Mouse (Mus musculus) hindbrain, embryonic 13.5 days (tissue): ENCODE measurements around the gene Dolpp1. TPM values are rescaled to one million over a fixed set of nuclear protein-coding genes. Genes with fewer than 3 reads are reported as not detected.
"Not testable (repeated sequence)": the region's sequence is repeated elsewhere in the genome, so short reads cannot be mapped to it uniquely, and the experiment has no call there.

Source experiments
- ATAC-seq: fragments of 200-750 bp; cut with Nextera tagmentation; 2 replicates; pipeline ENCODE4 v1.8.0; 2017; ENCODE audit warnings: moderate TSS enrichment; ENCODE audit not compliant: low FRiP score
- H3K27ac ChIP-seq: fragments of 300-500 bp; sonication (generic); 2 replicates; pipeline ENCODE4 v1.5.1; 2015; ENCODE audit warnings: inconsistent platforms, mild to moderate bottlenecking, moderate library complexity
- H3K27me3 ChIP-seq: fragments of 300-500 bp; sonication (generic); 2 replicates; pipeline ENCODE4 v1.6.1; 2015; ENCODE audit warnings: mild to moderate bottlenecking, inconsistent platforms
- H3K36me3 ChIP-seq: fragments of 300-500 bp; sonication (generic); 2 replicates; pipeline ENCODE4 v1.6.1; 2015; ENCODE audit warnings: mild to moderate bottlenecking, inconsistent platforms
- H3K4me1 ChIP-seq: fragments of 300-500 bp; sonication (generic); replicated peaks from 2 replicates; pipeline ENCODE4 v1.6.1; 2015; ENCODE audit warnings: inconsistent platforms
- H3K4me2 ChIP-seq: fragments of 300-500 bp; sonication (generic); 2 replicates; pipeline ENCODE4 v1.6.1; 2015; ENCODE audit warnings: inconsistent platforms, mild to moderate bottlenecking, moderate library complexity
- H3K4me3 ChIP-seq: fragments of 300-500 bp; sonication (generic); 2 replicates; pipeline ENCODE4 v1.5.1; 2015; ENCODE audit warnings: mild to moderate bottlenecking, inconsistent platforms
- H3K9ac ChIP-seq: fragments of 300-500 bp; sonication (generic); 2 replicates; pipeline ENCODE4 v1.6.1; 2015; ENCODE audit warnings: mild to moderate bottlenecking, inconsistent platforms
- H3K9me3 ChIP-seq: fragments of 300-500 bp; sonication (generic); 2 replicates; pipeline ENCODE4 v1.6.1; 2016; ENCODE audit warnings: inconsistent platforms
- WGBS: fragments of 180-500 bp; shearing (Covaris S2); methylation state at CpG from one replicate; pipeline ENCODE4 v1.1.7; 2015; 5-methylcytosine and 5-hydroxymethylcytosine counted together
- polyA plus RNA-seq: library from polyadenylated mRNA; unstranded; fragments of >200 nt; fragmentation: Nextera tagmentation; extraction: Ambion mirVana; gene quantifications from 2 replicates; pipeline ENCODE4 v1.2.1, GENCODE M21; 2015

The Dolpp1 gene
- polyA plus RNA-seq, 1 experiment from 2014 or later = 51.2 TPM

DNA sequence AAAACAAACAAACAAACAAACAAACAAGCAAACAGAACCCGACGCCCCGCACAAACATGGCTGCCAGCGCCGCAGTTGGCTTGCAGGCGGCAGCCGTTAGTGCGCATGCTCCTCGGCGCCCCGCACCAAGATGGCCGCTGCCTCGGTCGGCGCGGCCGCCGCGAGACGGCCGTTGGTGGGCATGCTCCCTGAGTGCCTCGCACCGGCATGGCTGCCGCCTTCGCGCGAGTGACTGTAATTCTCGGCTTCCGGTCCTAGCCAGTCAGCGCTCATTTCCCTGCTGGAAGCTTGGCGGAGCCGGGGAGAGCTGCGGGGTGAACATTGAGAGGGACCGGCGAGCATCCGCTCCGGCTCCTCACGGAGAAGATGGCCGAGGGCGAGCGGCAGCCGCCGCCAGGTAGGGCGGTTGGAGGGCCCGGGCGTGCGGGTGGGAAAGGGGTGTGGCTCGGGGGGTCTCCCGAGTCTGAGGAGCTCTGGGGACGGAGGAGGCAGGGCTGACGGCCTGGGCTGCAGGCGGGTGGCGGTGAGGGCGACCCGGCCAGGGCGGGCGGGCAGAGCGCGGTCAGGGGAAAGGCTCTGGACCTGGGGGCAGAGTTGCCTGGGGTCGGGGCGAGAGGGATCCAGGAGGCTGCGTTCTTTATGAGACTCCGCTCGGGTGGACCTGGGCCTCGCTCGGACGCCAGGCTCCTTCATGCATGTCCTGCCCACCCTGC is 24.0 kb downstream of the Dolpp1 start, which contains the start of gene Ptpa:
Gene Ptpa (plus strand): TSS at position 104 of the 713 bp plus-strand sequence.
- peak within 1 kb of the TSS; percentile 73 for H3K4me2 ChIP-seq
- ATAC-seq = peak; percentile 92
- WGBS = under 1% methylated on average over 65 of the region's 67 CpGs
- H3K4me1 ChIP-seq = peaks cover 60% of the 10 kb centered on the region
- peak within 1 kb of the TSS; percentile 88 for H3K4me3 ChIP-seq
- no peaks in the 10 kb centered on the region for H3K9me3 ChIP-seq
- H3K9ac ChIP-seq = peak within 1 kb of the TSS; percentile 96
- H3K36me3 ChIP-seq = peaks cover 17% of the 10 kb centered on the region
- H3K27ac ChIP-seq = peak within 1 kb of the TSS; percentile 98
- peaks cover 3% of the 10 kb centered on the region; the same call in 1 of the 2 replicates for H3K27me3 ChIP-seq

DNA sequence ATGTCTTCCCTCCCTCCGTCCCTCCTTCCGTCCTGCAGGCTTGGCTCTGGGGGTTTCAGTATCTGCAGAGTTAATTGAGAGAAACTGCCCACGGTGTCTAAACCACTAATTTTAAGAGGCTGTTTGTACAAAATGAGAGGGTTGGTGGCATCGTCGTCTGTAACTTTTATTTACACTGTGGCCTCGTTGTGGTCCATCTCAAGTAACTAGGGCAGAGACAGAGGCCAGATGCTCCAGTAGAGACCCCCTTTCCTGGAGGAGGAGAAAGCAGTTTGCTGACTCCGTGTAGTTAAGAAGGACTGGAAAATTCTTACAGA is 24.6 kb downstream of the Dolpp1 start:
- peak overlapping the region; percentile 96 for H3K9ac ChIP-seq
- H3K4me2 ChIP-seq = peak overlapping the region; percentile 73
- peaks cover 15% of the 10 kb centered on the region for H3K36me3 ChIP-seq
- peaks cover 3% of the 10 kb centered on the region; the same call in 1 of the 2 replicates for H3K27me3 ChIP-seq
- no peaks in the 10 kb centered on the region for H3K9me3 ChIP-seq
- H3K27ac ChIP-seq = peak overlapping the region; percentile 98
- no peak for ATAC-seq
- peaks cover 64% of the 10 kb centered on the region for H3K4me1 ChIP-seq
- peak overlapping the region; percentile 88 for H3K4me3 ChIP-seq
- WGBS = 0% methylated on average over 7 of the region's 7 CpGs

DNA sequence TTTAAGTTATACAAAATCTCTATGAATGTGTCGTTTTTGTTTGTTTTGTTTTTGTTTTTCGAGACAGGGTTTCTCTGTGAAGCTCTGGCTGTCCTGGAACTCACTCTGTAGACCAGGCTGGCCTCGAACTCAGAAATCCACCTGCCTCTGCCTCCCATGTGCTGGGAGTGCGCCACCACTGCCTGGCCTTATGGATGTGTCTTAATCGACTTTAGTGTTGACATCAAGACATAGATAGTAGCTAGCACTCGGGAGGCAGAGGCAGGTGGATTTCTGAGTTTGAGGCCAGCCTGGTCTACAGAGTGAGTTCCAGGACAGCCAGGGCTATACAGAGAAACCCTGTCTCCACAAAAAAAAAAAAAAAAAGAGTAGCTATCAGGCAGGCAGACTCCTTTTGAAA is 25.1 kb downstream of the Dolpp1 start:
- H3K27me3 ChIP-seq, ATAC-seq, H3K27ac ChIP-seq, H3K9me3 ChIP-seq, H3K36me3 ChIP-seq: not testable (repeated sequence)
- peak overlapping the region; percentile 88 for H3K4me3 ChIP-seq
- peaks cover 66% of the 10 kb centered on the region for H3K4me1 ChIP-seq
- peak overlapping the region; percentile 73 for H3K4me2 ChIP-seq
- 82% methylated on average over 6 of the region's 6 CpGs for WGBS
- H3K9ac ChIP-seq = peak overlapping the region; percentile 96

DNA sequence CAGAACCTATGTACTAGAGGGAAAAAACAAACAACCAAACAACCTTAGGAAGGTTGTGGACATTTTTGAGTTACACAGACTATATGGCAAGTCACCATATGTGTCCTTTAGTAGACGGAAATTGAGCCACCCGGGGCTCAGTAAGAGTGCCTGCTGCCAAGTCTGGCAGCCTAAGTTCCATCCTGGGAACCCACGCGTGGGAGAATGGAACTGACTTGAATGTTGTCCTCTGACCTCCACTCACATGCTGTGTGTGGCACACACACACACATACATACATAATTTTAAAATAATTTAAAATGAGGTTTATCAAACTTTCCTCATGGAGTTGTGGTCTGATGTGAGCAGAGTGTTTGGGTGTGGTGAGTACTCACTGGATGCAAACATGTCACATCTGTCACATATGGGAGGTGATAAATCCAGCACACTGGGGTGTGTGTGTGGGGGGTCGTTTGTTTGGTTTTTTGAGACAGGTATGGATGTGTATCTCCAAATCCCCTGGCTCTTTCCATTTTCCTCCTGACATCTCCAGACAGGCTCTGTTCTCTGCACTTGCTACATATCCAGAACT is 25.6 kb downstream of the Dolpp1 start:
- H3K4me3 ChIP-seq = peak overlapping the region; percentile 88; the same call in 1 of the 2 replicates
- H3K27me3 ChIP-seq = peaks cover 3% of the 10 kb centered on the region; the same call in 1 of the 2 replicates
- no peak overlapping the region for H3K27ac ChIP-seq
- H3K36me3 ChIP-seq = peaks cover 5% of the 10 kb centered on the region
- H3K4me2 ChIP-seq = peak overlapping the region; percentile 73
- ATAC-seq = no peak
- H3K9ac ChIP-seq = peak overlapping the region; percentile 61; the same call in 1 of the 2 replicates
- WGBS = 79% methylated on average over 5 of the region's 5 CpGs
- no peaks in the 10 kb centered on the region for H3K9me3 ChIP-seq
- peaks cover 63% of the 10 kb centered on the region for H3K4me1 ChIP-seq

DNA sequence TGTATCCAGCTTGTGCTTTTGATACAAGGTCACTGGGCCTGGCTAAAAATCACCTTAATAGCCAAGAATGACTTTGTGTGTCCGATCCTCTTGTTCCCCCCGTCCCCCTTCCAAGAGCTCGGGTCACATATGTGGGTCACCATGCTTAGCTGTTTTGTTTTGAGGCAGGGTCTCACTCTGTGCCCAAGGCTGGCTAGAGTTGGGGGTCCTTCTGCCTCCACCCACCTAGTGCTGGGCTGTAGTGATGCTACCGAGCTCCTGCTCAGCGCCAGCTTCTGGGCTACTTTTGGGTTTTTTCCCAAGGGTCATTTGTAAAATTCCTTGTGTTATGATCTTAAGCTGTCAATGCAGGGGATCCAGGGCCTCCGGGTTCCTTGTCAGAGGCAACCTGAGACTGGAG is 26.2 kb downstream of the Dolpp1 start:
- ATAC-seq = no peak
- Histone ChIP-seq H3K4me1 (peaks cover 58% of the 10 kb centered on the region), H3K27ac (peak overlapping the region; percentile 20; the same call in 1 of the 2 replicates), H3K36me3 (no peaks in the 10 kb centered on the region), H3K27me3 (peaks cover 3% of the 10 kb centered on the region; the same call in 1 of the 2 replicates), H3K4me2 (peak overlapping the region; percentile 73), H3K9ac (peak overlapping the region; percentile 61), H3K9me3 (no peaks in the 10 kb centered on the region), H3K4me3 (peak overlapping the region; percentile 11; the same call in 1 of the 2 replicates)
- 76% methylated on average over 6 of the region's 6 CpGs for WGBS

DNA sequence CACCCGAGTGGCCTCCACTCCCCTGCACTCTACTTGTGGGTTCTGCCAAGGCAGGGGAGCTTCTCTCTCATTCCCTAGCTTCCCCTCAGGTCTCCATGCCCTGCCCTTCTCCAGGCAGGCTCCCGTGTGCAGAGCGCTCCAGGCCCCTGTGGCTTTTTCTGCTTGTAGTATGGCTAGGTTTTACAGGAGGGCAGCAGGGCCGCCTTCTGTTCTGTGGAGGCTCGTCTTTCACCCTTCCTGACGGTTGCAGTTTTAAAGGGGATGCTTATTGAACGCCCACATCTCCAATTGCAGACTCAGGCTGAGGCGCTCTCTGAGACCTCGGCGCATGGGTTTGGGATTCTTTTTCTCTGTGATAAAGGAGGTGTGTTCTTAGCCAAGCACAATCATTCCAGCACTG is 27.1 kb downstream of the Dolpp1 start:
- H3K36me3 ChIP-seq = no peaks in the 10 kb centered on the region
- no peaks in the 10 kb centered on the region for H3K27me3 ChIP-seq
- peak overlapping the region; percentile 11; the same call in 1 of the 2 replicates for H3K4me3 ChIP-seq
- no peak for ATAC-seq
- H3K4me1 ChIP-seq = peaks cover 49% of the 10 kb centered on the region
- WGBS = 41% methylated on average over 10 of the region's 10 CpGs
- H3K4me2 ChIP-seq = peak overlapping the region; percentile 73; the same call in 1 of the 2 replicates
- H3K9me3 ChIP-seq = no peaks in the 10 kb centered on the region
- peak overlapping the region; percentile 61; the same call in 1 of the 2 replicates for H3K9ac ChIP-seq
- H3K27ac ChIP-seq = peak overlapping the region; percentile 73

DNA sequence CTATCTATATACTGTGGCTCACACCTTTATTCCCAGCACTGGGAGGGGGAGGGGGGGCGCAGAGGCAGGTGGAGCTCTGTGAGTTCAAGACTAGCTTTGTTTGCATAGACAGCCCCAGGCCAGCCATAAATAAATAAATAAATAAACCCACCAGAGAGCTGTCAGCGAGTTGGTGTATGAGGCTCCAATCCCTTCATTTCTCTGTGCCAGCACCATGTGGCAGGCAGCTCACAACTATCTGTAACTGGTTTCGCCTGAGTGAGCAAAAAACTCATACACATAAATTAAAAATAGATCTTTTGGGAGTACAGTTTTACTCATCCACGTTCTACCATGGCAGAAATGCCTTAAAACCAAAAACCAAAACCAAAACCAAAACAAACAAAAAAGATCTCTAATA is 29.4 kb downstream of the Dolpp1 start:
- no peak overlapping the region for H3K9ac ChIP-seq
- H3K36me3 ChIP-seq = peaks cover 4% of the 10 kb centered on the region
- peak overlapping the region; percentile 23; the same call in 1 of the 2 replicates for H3K27ac ChIP-seq
- no peaks in the 10 kb centered on the region for H3K27me3 ChIP-seq
- ATAC-seq = no peak
- 66% methylated on average over 4 of the region's 4 CpGs for WGBS
- H3K4me3 ChIP-seq = no peak overlapping the region
- H3K4me1 ChIP-seq = peaks cover 38% of the 10 kb centered on the region
- H3K4me2 ChIP-seq = no peak overlapping the region
- no peaks in the 10 kb centered on the region for H3K9me3 ChIP-seq

DNA sequence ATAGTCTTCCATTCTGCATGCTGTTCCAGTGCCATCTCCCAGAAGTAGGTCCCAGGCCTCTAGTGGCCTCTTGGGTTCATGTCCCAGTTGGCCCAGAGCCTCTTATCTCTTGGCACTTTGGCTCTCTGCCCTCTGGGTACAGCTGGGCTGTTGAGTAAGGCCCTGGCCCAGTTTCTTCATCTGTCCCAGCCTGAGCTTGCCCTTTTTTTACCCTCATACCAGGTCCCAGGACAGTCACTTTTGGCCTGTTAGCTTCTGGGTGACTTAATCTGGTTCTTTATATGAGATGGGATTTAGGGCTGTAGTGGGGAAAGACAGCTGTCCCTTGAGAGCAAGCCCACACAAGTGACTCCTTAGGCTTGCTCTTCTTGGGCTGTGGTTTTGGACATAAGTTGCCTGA is 37.1 kb downstream of the Dolpp1 start:
- H3K9me3 ChIP-seq = no peaks in the 10 kb centered on the region
- H3K27me3 ChIP-seq = no peaks in the 10 kb centered on the region
- no peaks in the 10 kb centered on the region for H3K4me1 ChIP-seq
- no peak overlapping the region for H3K27ac ChIP-seq
- H3K4me2 ChIP-seq = no peak overlapping the region
- H3K9ac ChIP-seq = no peak overlapping the region
- peaks cover 81% of the 10 kb centered on the region for H3K36me3 ChIP-seq
- no peak overlapping the region for H3K4me3 ChIP-seq
- no peak for ATAC-seq

DNA sequence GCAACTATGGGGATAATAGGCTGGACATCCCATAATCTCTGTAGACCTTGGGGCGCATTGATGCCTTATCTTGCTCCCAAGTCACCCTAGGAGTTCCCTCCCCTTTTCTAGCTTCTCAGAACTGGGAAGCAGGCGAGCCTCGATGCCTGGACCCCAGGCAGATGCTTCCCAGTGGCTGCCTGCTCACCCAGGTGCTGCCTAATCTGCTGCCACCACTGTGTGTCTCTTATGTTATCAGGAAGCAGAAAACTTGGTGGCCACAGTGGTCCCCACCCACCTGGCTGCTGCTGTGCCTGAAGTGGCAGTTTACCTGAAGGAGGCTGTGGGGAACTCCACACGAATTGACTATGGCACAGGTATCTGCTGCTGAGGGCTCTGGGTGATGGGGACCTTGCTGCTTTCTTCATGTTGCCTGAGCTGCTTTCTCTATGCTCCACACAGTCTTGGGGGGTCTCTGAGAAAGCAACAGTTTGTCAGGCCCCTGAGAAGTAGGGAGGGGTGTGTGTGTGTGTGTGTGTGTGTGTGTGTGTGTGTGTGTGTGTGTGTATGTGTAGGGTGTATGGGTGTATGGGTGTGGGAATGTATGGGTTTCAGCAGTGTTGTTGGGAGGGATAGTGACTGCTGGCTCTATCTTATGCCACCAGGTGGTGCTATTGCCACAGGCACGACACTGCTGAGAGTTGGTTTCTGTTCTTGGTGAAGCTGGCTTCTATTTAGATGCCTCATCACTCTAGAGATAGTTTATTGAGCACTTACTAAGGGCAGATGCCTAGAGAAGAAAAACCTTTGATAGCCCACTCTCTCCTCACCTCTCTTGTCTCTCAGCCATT is 43.5 kb downstream of the Dolpp1 start:
- no peaks in the 10 kb centered on the region for H3K9me3 ChIP-seq
- no peak overlapping the region for H3K27ac ChIP-seq
- H3K9ac ChIP-seq = no peak overlapping the region
- no peaks in the 10 kb centered on the region for H3K27me3 ChIP-seq
- no peak overlapping the region for H3K4me2 ChIP-seq
- 51% methylated on average over 5 of the region's 5 CpGs for WGBS
- peak; percentile 55; the same call in 1 of the 2 replicates for ATAC-seq
- no peak overlapping the region for H3K4me3 ChIP-seq
- H3K4me1 ChIP-seq = peaks cover 10% of the 10 kb centered on the region
- peaks cover 77% of the 10 kb centered on the region for H3K36me3 ChIP-seq

DNA sequence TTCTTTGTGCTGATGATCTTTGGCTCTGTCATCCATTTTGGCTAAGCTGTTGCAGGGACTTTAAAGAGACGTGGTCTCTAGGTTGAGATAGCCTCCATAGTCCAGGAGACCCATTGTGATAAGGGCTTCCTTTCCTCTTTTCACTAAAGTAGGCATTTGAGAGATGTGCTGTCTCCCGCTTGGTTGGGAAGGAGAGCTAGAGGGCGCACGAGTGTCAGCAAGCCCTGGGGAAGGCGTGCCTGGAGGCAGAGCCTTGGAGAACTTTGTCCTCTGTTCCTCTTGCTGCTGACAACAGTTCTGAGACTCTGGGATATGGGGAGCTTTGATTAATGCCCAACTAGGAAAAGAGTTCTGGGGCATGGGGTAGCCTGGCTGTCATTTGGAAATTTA is 44.1 kb downstream of the Dolpp1 start:
- no peak overlapping the region for H3K9ac ChIP-seq
- 87% methylated on average over 5 of the region's 5 CpGs for whole genome bisulfite sequencing
- ATAC-seq = no peak
- no peak overlapping the region for H3K4me2 ChIP-seq
- no peak overlapping the region for H3K4me3 ChIP-seq
- H3K36me3 ChIP-seq = peaks cover 71% of the 10 kb centered on the region
- no peak overlapping the region for H3K27ac ChIP-seq
- peaks cover 16% of the 10 kb centered on the region for H3K4me1 ChIP-seq
- H3K9me3 ChIP-seq = no peaks in the 10 kb centered on the region
- H3K27me3 ChIP-seq = no peaks in the 10 kb centered on the region

DNA sequence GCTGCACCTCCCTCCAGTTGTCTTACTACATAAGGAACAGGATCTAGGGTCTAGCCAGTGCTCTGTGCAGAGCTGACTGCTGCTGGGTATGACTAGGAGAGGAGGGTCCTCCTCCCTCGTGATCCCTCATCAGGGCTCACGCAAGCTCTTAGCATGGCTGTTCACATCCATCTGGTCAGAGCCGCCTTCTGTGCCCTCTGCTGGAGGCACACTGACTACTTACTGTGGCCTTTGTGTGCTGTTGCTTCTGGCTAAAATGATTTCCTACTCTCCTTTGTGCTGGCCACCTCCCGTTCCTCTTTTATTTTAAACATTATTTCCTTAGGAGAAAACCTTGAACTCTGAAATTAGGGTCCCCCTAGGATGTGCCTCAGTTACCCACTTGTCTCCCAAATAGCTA is 44.8 kb downstream of the Dolpp1 start:
- H3K4me3 ChIP-seq = no peak overlapping the region
- no peak for ATAC-seq
- H3K9ac ChIP-seq = 0 out of 2 replicates have a peak overlapping the region, but pooled peaks have one; percentile 35
- peaks cover 22% of the 10 kb centered on the region for H3K4me1 ChIP-seq
- H3K9me3 ChIP-seq = no peaks in the 10 kb centered on the region
- H3K4me2 ChIP-seq = no peak overlapping the region
- H3K36me3 ChIP-seq = peaks cover 64% of the 10 kb centered on the region
- H3K27ac ChIP-seq = no peak overlapping the region
- 77% methylated on average over 4 of the region's 4 CpGs for WGBS
- no peaks in the 10 kb centered on the region for H3K27me3 ChIP-seq

DNA sequence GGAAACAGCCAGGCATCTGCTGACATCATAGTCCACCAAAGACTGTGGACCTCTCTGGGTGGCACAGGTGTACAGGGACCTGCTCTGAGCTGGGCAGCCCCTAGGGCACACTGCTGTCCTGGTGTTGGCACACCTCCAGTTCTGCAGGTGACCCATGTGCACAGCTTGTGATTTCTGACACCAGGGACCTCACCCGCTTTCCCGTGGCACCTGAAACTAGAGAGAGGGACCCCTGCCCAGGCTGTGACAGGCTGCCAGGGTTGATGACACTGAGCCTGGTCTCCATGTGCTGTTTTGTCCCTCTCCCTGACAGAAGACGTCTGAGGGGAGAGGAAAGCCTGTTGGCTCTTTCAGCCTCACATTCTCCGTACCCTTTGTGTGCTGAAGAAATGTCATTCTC is 45.7 kb downstream of the Dolpp1 start:
- peaks cover 54% of the 10 kb centered on the region for H3K36me3 ChIP-seq
- no peak overlapping the region for H3K4me3 ChIP-seq
- 90% methylated on average over 4 of the region's 4 CpGs for WGBS

More for the DNA sequence above, 45.7 kb downstream of the Dolpp1 start:
- no peaks in the 10 kb centered on the region for H3K27me3 ChIP-seq
- H3K4me2 ChIP-seq = no peak overlapping the region
- no peak overlapping the region for H3K9ac ChIP-seq
- no peak for ATAC-seq
- H3K27ac ChIP-seq = no peak overlapping the region
- H3K4me1 ChIP-seq = peaks cover 32% of the 10 kb centered on the region
- no peaks in the 10 kb centered on the region for H3K9me3 ChIP-seq
